Mouse (Mus musculus) intestine, embryonic 14.5 days (tissue): Measurements from ENCODE around the gene Tas2r135. TPM values are rescaled to one million over a fixed set of nuclear protein-coding genes. Genes with fewer than 3 reads are reported as not detected.
A peak's percentile ranks its signal among the peaks of the same experiment; 100 is the strongest.

Experiments
- ATAC-seq: fragments of 200-750 bp; cut with Nextera tagmentation; replicated peaks from 2 replicates; pipeline ENCODE4 v1.8.0; 2017; ENCODE audit warnings: low read depth, moderate number of reproducible peaks, moderate TSS enrichment, moderate library complexity; ENCODE audit not compliant: low FRiP score, low TSS enrichment
- DNase-seq: peaks from one replicate; pipeline ENCODE4 v3.0.0-alpha.2; 2018; ENCODE audit warnings: low spot score
- H3K27ac ChIP-seq: fragments of 300-500 bp; sonication (generic); 2 replicates; pipeline ENCODE4 v1.5.1; 2014; ENCODE audit warnings: low read depth, mild to moderate bottlenecking, control low read depth
- H3K27me3 ChIP-seq: fragments of 300-500 bp; sonication (generic); replicated peaks from 2 replicates; pipeline ENCODE4 v1.6.1; 2014; ENCODE audit warnings: low read length, control low read depth; ENCODE audit not compliant: control insufficient read depth, insufficient read depth
- H3K36me3 ChIP-seq: fragments of 300-500 bp; sonication (generic); 2 replicates; pipeline ENCODE4 v1.6.1; 2014; ENCODE audit warnings: low read length, control low read depth; ENCODE audit not compliant: control insufficient read depth, insufficient read depth
- H3K4me1 ChIP-seq: fragments of 300-500 bp; sonication (generic); replicated peaks from 2 replicates; pipeline ENCODE4 v1.6.1; 2014; ENCODE audit warnings: low read length, control low read depth, mixed read lengths; ENCODE audit not compliant: control insufficient read depth, insufficient read depth
- H3K4me2 ChIP-seq: fragments of 300-500 bp; sonication (generic); 2 replicates; pipeline ENCODE4 v1.6.1; 2014; ENCODE audit warnings: low read length
- H3K4me3 ChIP-seq: fragments of 300-500 bp; sonication (generic); 2 replicates; pipeline ENCODE4 v1.5.1; 2014; ENCODE audit warnings: low read depth, low read length, control low read depth, mixed read lengths
- H3K9ac ChIP-seq: fragments of 300-500 bp; sonication (generic); 2 replicates; pipeline ENCODE4 v1.6.1; 2014; ENCODE audit warnings: mild to moderate bottlenecking, low read length
- H3K9me3 ChIP-seq: fragments of 300-500 bp; sonication (generic); 2 replicates; pipeline ENCODE4 v1.6.1; 2016; ENCODE audit warnings: low read length, control low read depth; ENCODE audit not compliant: control insufficient read depth
- WGBS: fragments of 180-500 bp; shearing (Covaris S2); extraction: QIAGEN DNeasy Blood & Tissue Kit; methylation state at CpG from one replicate; pipeline ENCODE4 v1.1.7; 2014; 5-methylcytosine and 5-hydroxymethylcytosine counted together
- polyA plus RNA-seq: library from polyadenylated mRNA; unstranded; fragments of >200 nt; fragmentation: Nextera tagmentation; extraction: Ambion mirVana; gene quantifications from 2 replicates; pipeline ENCODE4 v1.2.1, GENCODE M21; 2014

The Tas2r135 gene
- polyA plus RNA-seq, 1 experiment from 2014 or later: 0.16 TPM

GRCm38 (mm10) chr6:42379551-42379950 lies 25.7 kb upstream of the Tas2r135 start:
- H3K9ac ChIP-seq: no peak overlapping the region
- no peak for ATAC-seq

GRCm38 (mm10) chr6:42380416-42381144 lies 24.7 kb upstream of the Tas2r135 start:
- no peak overlapping the region for H3K27ac ChIP-seq
- H3K36me3 ChIP-seq: no peaks in the 10 kb centered on the region
- H3K4me3 ChIP-seq: no peak overlapping the region
- no peak for DNase-seq
- H3K4me2 ChIP-seq: no peak overlapping the region
- ATAC-seq: no peak
- no peaks in the 10 kb centered on the region for H3K27me3 ChIP-seq
- no peak overlapping the region for H3K9ac ChIP-seq
- H3K9me3 ChIP-seq: no peaks in the 10 kb centered on the region
- 20% methylated on average over 8 of the region's 8 CpGs for WGBS
- H3K4me1 ChIP-seq: peaks cover 6% of the 10 kb centered on the region; the same call in 1 of the 2 replicates

More at GRCm38 (mm10) chr6:42379551-42379950, 25.7 kb upstream of the Tas2r135 start:
- H3K4me1 ChIP-seq: peaks cover 6% of the 10 kb centered on the region; the same call in 1 of the 2 replicates
- no peaks in the 10 kb centered on the region for H3K36me3 ChIP-seq
- no peaks in the 10 kb centered on the region for H3K27me3 ChIP-seq
- WGBS: 62% methylated on average over 3 of the region's 3 CpGs
- DNase-seq: no peak
- H3K4me3 ChIP-seq: no peak overlapping the region
- no peaks in the 10 kb centered on the region for H3K9me3 ChIP-seq
- H3K4me2 ChIP-seq: no peak overlapping the region
- no peak overlapping the region for H3K27ac ChIP-seq

GRCm38 (mm10) chr6:42381221-42381620 lies 24.0 kb upstream of the Tas2r135 start:
- Histone ChIP-seq H3K4me1 (peaks cover 6% of the 10 kb centered on the region; the same call in 1 of the 2 replicates), H3K9me3 (no peaks in the 10 kb centered on the region), H3K9ac (no peak overlapping the region), H3K27me3 (no peaks in the 10 kb centered on the region), H3K4me2 (no peak overlapping the region), H3K4me3 (no peak overlapping the region), H3K27ac (no peak overlapping the region), H3K36me3 (no peaks in the 10 kb centered on the region)
- DNase-seq: no peak
- ATAC-seq: no peak
- WGBS: 70% methylated on average over 2 of the region's 2 CpGs

- H3K9me3 ChIP-seq: no peaks in the 10 kb centered on the region
- ATAC-seq: no peak
- H3K27ac ChIP-seq: no peak overlapping the region
- H3K9ac ChIP-seq: no peak overlapping the region
- no peaks in the 10 kb centered on the region for H3K36me3 ChIP-seq
- H3K4me2 ChIP-seq: peak overlapping the region; percentile 18; the same call in 1 of the 2 replicates
- H3K4me3 ChIP-seq: no peak overlapping the region
- peaks cover 6% of the 10 kb centered on the region; the same call in 1 of the 2 replicates for H3K4me1 ChIP-seq
- WGBS: 38% methylated on average over 9 of the region's 9 CpGs
- no peak for DNase-seq
- H3K27me3 ChIP-seq: no peaks in the 10 kb centered on the region
Observed at GRCm38 (mm10) chr6:42381916-42382381, 23.3 kb upstream of the Tas2r135 start.

GRCm38 (mm10) chr6:42383360-42383759 lies 21.9 kb upstream of the Tas2r135 start:
- 90% methylated on average over 5 of the region's 5 CpGs for WGBS
- Histone ChIP-seq H3K4me1 (peaks cover 6% of the 10 kb centered on the region; the same call in 1 of the 2 replicates), H3K9me3 (no peaks in the 10 kb centered on the region), H3K4me2 (no peak overlapping the region), H3K27me3 (no peaks in the 10 kb centered on the region), H3K27ac (no peak overlapping the region), H3K9ac (no peak overlapping the region), H3K36me3 (no peaks in the 10 kb centered on the region), H3K4me3 (no peak overlapping the region)
- DNase-seq: no peak
- ATAC-seq: no peak

GRCm38 (mm10) chr6:42385635-42386034 lies 19.6 kb upstream of the Tas2r135 start:
- Histone ChIP-seq H3K9me3 (no peaks in the 10 kb centered on the region), H3K9ac (no peak overlapping the region), H3K27ac (no peak overlapping the region), H3K36me3 (no peaks in the 10 kb centered on the region), H3K27me3 (no peaks in the 10 kb centered on the region), H3K4me3 (no peak overlapping the region), H3K4me1 (peaks cover 6% of the 10 kb centered on the region; the same call in 1 of the 2 replicates), H3K4me2 (no peak overlapping the region)
- ATAC-seq: no peak
- no peak for DNase-seq
- 59% methylated on average over 4 of the region's 4 CpGs for WGBS

GRCm38 (mm10) chr6:42391796-42392330 lies 13.4 kb upstream of the Tas2r135 start:
- 19% methylated on average over 2 of the region's 2 CpGs for WGBS

GRCm38 (mm10) chr6:42395960-42396809 lies 9.0 kb upstream of the Tas2r135 start:
- Histone ChIP-seq H3K27me3 (no peaks in the 10 kb centered on the region), H3K9ac (no peak overlapping the region), H3K4me2 (no peak overlapping the region), H3K27ac (peak overlapping the region; percentile 55; the same call in 1 of the 2 replicates), H3K4me3 (no peak overlapping the region), H3K36me3 (no peaks in the 10 kb centered on the region), H3K9me3 (no peaks in the 10 kb centered on the region), H3K4me1 (peaks cover 12% of the 10 kb centered on the region)
- WGBS: 48% methylated on average over 9 of the region's 9 CpGs
- ATAC-seq (no peak; the same call in 1 of the 2 replicates), DNase-seq (peak; percentile 66)

More at GRCm38 (mm10) chr6:42391796-42392330, 13.4 kb upstream of the Tas2r135 start:
- DNase-seq (no peak), ATAC-seq (no peak)
- Histone ChIP-seq H3K4me2 (no peak overlapping the region), H3K36me3 (no peaks in the 10 kb centered on the region), H3K27me3 (no peaks in the 10 kb centered on the region), H3K4me3 (no peak overlapping the region), H3K4me1 (peaks cover 8% of the 10 kb centered on the region), H3K27ac (no peak overlapping the region), H3K9ac (no peak overlapping the region), H3K9me3 (no peaks in the 10 kb centered on the region)
